Mouse (Mus musculus) olfactory bulb, adult 2 months (tissue): ENCODE data around the gene Gcg.

ENCODE experiments used
- CTCF ChIP-seq: fragments of 200-500 bp; IDR thresholded peaks from 2 replicates; pipeline ENCODE4 v1.5.1; 2012; ENCODE audit warnings: low read depth, mild to moderate bottlenecking, low read length, moderate library complexity; ENCODE audit not compliant: insufficient read depth
- POLR2A ChIP-seq: fragments of 200-500 bp; IDR thresholded peaks from 2 replicates; pipeline ENCODE4 v1.6.1; 2012; ENCODE audit warnings: mild to moderate bottlenecking, low read depth, low read length, moderate library complexity; ENCODE audit not compliant: insufficient read depth

GRCm38 (mm10) chr2:62503326-62503725 lies 19.9 kb upstream of the Gcg start:
- TF ChIP-seq CTCF (no peak), POLR2A (no peak)
